Mouse (Mus musculus): ENCODE results near the gene Tango2. TPM values are rescaled to one million over a fixed set of nuclear protein-coding genes. Genes with fewer than 3 reads are reported as not detected.

Gene Tango2
- total and polyA plus RNA-seq, 2 experiments from 2014 or later: 63.3 to 99.2 TPM

DNA sequence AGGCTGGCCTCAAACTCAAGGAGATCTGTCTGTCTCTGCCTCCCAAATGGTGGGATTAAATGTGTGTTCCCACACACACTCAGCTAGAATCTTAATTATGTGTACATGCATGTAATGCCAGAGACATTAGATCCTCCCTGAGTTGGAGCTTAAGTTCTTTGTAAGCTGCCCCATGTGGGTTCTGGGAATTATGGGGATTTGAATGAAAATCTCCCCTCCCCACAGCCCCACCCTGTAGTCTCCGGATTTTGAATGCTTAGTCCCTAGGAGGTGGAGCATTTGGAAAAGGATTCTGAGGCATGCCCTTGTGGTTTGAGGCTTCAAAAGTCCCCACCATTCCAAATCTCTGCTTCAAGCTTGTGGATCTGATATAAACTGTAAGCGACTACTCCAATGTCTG is 72.7 kb downstream of the Tango2 start:
- DNase-seq (ENCODE audit: low spot score) (no peak), ATAC-seq (no peak)
- no peak overlapping the region for H3K9ac ChIP-seq (replicated peaks; ENCODE audit: low read length)
- 78% methylated on average over 2 of the region's 2 CpGs for WGBS
- H3K27ac ChIP-seq: no peak overlapping the region
- H3K4me3 ChIP-seq (ENCODE audit: low read length): no peak overlapping the region
- H3K27me3 ChIP-seq (ENCODE audit: insufficient read depth, low read length): no peaks in the 10 kb centered on the region
- H3K9me3 ChIP-seq (ENCODE audit: low read length): no peaks in the 10 kb centered on the region
- no peak overlapping the region for H3K4me2 ChIP-seq (ENCODE audit: low read depth, low read length)
- no peak for TF ChIP-seq CTCF (IDR thresholded peaks at IDR 0.05; ENCODE audit: low read depth)
- H3K4me1 ChIP-seq (ENCODE audit: insufficient read depth, low read length): no peaks in the 10 kb centered on the region
- peaks cover 64% of the 10 kb centered on the region for H3K36me3 ChIP-seq (ENCODE audit: insufficient read depth, low read length)

DNA sequence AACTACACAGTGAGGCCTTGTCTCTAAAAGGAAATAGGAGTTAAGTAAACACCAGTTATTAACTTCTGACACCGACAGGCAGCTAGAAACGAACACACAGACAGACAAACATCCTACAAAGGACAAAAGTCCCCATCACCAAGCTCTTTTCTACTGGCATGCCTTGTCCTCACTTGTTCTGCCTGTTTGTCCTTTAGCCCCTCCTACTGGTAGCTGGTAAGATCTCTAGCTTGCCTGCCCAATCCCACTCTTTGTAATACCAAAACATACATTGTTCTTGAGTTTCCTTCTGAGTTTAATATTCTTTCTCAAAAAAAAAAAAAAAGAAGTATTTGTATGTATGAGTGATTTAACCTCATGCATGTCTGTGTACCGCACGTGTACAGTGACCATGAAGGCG is 79.7 kb downstream of the Tango2 start:
- Histone ChIP-seq H3K27ac (no peak overlapping the region), H3K4me3 (ENCODE audit: low read length) (no peak overlapping the region), H3K4me2 (ENCODE audit: low read depth, low read length) (no peak overlapping the region), H3K9me3 (ENCODE audit: low read length) (no peaks in the 10 kb centered on the region), H3K9ac (replicated peaks; ENCODE audit: low read length) (no peak overlapping the region), H3K36me3 (ENCODE audit: insufficient read depth, low read length) (peaks cover 64% of the 10 kb centered on the region), H3K4me1 (ENCODE audit: insufficient read depth, low read length) (no peaks in the 10 kb centered on the region), H3K27me3 (ENCODE audit: insufficient read depth, low read length) (no peaks in the 10 kb centered on the region)
- DNase-seq (ENCODE audit: low spot score) (peak; percentile 30), ATAC-seq (no peak)
- peak; percentile 46 for TF ChIP-seq CTCF (IDR thresholded peaks at IDR 0.05; ENCODE audit: low read depth)
- 85% methylated on average over 5 of the region's 5 CpGs for WGBS

DNA sequence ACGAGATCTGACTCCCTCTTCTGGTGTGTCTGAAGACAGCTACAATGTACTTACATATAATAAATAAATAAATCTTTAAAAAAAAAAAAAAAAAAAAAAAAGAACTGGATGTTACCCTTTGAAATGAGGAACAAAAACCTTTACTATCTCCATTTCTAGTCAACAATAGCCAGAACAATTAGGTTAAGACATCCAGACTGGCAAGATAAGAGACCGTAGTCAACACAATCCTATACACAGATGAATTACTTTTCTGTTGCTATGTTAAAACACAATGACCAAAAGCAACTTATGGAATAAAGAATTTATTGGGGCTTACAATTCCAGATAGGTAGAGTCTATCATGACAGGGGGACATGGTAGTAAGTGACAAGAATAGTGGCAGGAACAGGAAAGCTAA is 82.9 kb downstream of the Tango2 start:
- TF ChIP-seq CTCF (IDR thresholded peaks at IDR 0.05; ENCODE audit: low read depth): no peak
- H3K4me1 ChIP-seq (ENCODE audit: insufficient read depth, low read length): no peaks in the 10 kb centered on the region
- no peak overlapping the region for H3K4me3 ChIP-seq (ENCODE audit: low read length)
- no peaks in the 10 kb centered on the region for H3K27me3 ChIP-seq (ENCODE audit: insufficient read depth, low read length)
- ATAC-seq: no peak
- no peak overlapping the region for H3K9ac ChIP-seq (replicated peaks; ENCODE audit: low read length)
- no peak for DNase-seq (ENCODE audit: low spot score)
- peaks cover 51% of the 10 kb centered on the region for H3K36me3 ChIP-seq (ENCODE audit: insufficient read depth, low read length)
- no peak overlapping the region for H3K4me2 ChIP-seq (ENCODE audit: low read depth, low read length)
- H3K9me3 ChIP-seq (ENCODE audit: low read length): no peaks in the 10 kb centered on the region
- 90% methylated on average over 2 of the region's 2 CpGs for WGBS
- no peak overlapping the region for H3K27ac ChIP-seq

DNA sequence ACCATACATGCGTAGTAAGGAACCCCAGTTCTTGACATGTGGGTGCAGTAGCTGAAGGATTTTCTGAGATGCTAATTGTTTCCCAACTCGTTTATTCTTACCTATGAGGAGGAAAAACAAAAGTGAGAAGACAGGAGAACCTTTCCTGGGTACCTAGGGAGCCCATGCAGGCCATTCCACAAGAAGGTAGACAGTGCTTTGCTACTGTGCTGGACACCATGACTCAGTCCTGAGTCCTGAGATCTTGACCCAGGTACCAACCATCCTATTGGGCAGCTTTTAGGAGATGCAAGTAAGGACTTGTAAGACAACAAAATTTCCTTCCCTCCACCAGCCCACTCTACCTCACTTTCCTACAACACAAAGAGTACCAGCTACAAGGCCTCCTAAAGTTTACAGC is 89.7 kb downstream of the Tango2 start, which contains the start of gene Gm49776:
Gene Gm49776, minus strand, starts transcription at position 101 of the 400 bp plus-strand sequence.
- no peak within 1 kb of the TSS for H3K4me3 ChIP-seq (ENCODE audit: low read length)
- DNase-seq (ENCODE audit: low spot score) (no peak), ATAC-seq (no peak)
- no peaks in the 10 kb centered on the region for H3K27me3 ChIP-seq (ENCODE audit: insufficient read depth, low read length)
- peaks cover 68% of the 10 kb centered on the region for H3K36me3 ChIP-seq (ENCODE audit: insufficient read depth, low read length)
- no peak within 1 kb of the TSS for H3K4me2 ChIP-seq (ENCODE audit: low read depth, low read length)
- H3K9ac ChIP-seq (replicated peaks; ENCODE audit: low read length): no peak within 1 kb of the TSS
- no peaks in the 10 kb centered on the region for H3K4me1 ChIP-seq (ENCODE audit: insufficient read depth, low read length)
- H3K9me3 ChIP-seq (ENCODE audit: low read length): no peaks in the 10 kb centered on the region
- H3K27ac ChIP-seq: no peak within 1 kb of the TSS
- 91% methylated on average over 2 of the region's 2 CpGs for WGBS
- TF ChIP-seq CTCF (IDR thresholded peaks at IDR 0.05; ENCODE audit: low read depth): no peak

DNA sequence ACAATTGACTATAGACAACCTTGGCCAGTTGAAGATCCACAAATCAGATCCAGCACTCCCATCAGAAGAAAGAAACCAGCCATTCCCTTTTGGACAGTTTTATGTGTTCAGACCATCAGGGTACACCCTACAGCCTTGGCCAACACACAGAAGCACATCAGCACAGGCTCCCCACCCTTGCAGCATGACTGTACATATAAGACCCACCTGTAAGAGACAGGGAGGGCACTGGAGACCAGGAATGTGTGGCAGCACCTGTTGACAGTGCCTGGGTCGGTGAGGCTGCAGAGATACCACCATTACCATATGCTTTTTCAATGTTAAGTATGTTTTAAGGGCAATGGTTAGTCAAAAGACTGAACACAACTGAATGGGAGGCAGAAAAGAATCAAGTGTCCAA is 94.0 kb downstream of the Tango2 start:
- ATAC-seq: no peak
- Histone ChIP-seq H3K36me3 (ENCODE audit: insufficient read depth, low read length) (peaks cover 68% of the 10 kb centered on the region), H3K9ac (replicated peaks; ENCODE audit: low read length) (no peak overlapping the region)

DNA sequence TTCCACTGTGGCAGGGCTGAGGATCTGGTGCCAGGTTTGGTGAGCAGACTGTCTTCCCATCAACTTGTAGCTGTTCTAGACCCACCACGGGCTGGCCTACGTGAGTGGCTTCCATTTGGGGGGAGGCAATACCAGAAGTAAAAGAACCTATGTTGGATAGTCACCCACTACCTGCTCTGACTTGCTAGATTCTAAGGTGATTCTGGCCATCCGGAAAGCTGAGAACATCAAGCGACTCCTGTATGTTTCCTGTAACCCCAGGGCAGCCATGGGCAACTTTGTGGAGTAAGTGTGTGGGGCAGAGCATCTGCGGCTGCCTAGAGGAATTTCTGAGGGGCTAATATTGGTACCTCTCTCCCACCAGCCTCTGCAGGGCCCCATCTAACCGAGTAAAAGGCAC is 95.2 kb downstream of the Tango2 start:
- no peaks in the 10 kb centered on the region for H3K9me3 ChIP-seq (ENCODE audit: low read length)
- DNase-seq (ENCODE audit: low spot score) (no peak), ATAC-seq (no peak)
- peaks cover 9% of the 10 kb centered on the region for H3K4me1 ChIP-seq (ENCODE audit: insufficient read depth, low read length)
- no peaks in the 10 kb centered on the region for H3K27me3 ChIP-seq (ENCODE audit: insufficient read depth, low read length)
- peaks cover 60% of the 10 kb centered on the region for H3K36me3 ChIP-seq (ENCODE audit: insufficient read depth, low read length)
- WGBS: 82% methylated on average over 6 of the region's 6 CpGs
- H3K4me3 ChIP-seq (ENCODE audit: low read length): no peak overlapping the region
- H3K4me2 ChIP-seq (ENCODE audit: low read depth, low read length): no peak overlapping the region
- no peak for TF ChIP-seq CTCF (IDR thresholded peaks at IDR 0.05; ENCODE audit: low read depth)
- no peak overlapping the region for H3K9ac ChIP-seq (replicated peaks; ENCODE audit: low read length)
- no peak overlapping the region for H3K27ac ChIP-seq

More for the DNA sequence above, 94.0 kb downstream of the Tango2 start:
- Histone ChIP-seq H3K27me3 (ENCODE audit: insufficient read depth, low read length) (no peaks in the 10 kb centered on the region), H3K4me2 (ENCODE audit: low read depth, low read length) (no peak overlapping the region), H3K9me3 (ENCODE audit: low read length) (no peaks in the 10 kb centered on the region), H3K4me3 (ENCODE audit: low read length) (no peak overlapping the region), H3K27ac (no peak overlapping the region), H3K4me1 (ENCODE audit: insufficient read depth, low read length) (peaks cover 9% of the 10 kb centered on the region)
- DNase-seq (ENCODE audit: low spot score): no peak
- TF ChIP-seq CTCF (IDR thresholded peaks at IDR 0.05; ENCODE audit: low read depth): no peak
- 89% methylated on average over 1 of the region's 1 CpGs for whole genome bisulfite sequencing

DNA sequence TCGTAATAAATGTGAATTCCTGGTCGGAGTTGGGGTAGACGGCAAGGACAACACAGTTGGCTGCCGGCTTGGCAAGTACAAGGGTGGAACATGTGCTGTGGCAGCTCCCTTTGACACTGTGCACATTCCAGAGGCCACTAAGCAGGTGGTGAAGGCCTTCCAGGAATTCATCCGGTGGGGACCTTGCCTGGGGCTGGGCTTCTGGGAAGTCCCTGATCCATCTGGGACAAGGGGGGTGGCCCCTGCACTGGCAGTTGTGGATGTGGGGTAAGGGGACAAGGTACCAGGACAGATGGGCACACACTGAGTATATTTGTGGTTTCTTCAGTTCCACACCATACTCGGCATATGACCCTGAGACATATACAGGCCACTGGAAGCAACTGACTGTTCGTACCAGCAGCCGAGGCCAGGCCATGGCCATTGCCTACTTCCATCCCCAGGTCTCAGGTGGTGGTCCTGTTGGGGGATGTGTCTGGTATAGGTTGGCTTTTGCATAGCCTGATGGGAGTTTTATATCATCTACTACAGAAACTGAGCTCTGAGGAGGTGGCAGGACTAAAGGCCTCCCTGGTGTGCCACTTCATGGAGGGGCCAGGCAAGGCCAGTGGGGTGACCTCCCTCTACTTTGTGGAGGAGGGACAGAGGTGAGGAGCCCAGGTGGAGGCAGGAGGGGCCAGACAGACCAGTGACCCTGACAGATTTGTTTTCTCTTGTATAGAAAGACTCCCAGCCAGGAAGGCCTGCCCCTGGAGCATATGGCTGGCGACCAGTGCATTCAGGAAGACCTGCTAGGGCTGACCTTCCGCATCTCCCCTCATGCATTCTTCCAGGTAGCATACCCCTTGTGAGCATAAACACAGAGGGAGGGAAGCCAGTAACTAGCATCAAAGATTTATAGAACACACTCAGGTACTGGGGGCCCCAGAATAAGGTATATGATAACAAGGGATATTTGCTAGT is 96.8 kb downstream of the Tango2 start:
- H3K27ac ChIP-seq: no peak overlapping the region
- H3K36me3 ChIP-seq (ENCODE audit: insufficient read depth, low read length): peaks cover 52% of the 10 kb centered on the region
- H3K9me3 ChIP-seq (ENCODE audit: low read length): no peaks in the 10 kb centered on the region
- H3K9ac ChIP-seq (replicated peaks; ENCODE audit: low read length): no peak overlapping the region; the same call in 1 of the 2 replicates
- peak overlapping the region; percentile 68; the same call in 1 of the 2 replicates for H3K4me2 ChIP-seq (ENCODE audit: low read depth, low read length)
- H3K4me3 ChIP-seq (ENCODE audit: low read length): no peak overlapping the region
- ATAC-seq (no peak), DNase-seq (ENCODE audit: low spot score) (no peak)
- 59% methylated on average over 10 of the region's 10 CpGs for WGBS
- peaks cover 15% of the 10 kb centered on the region for H3K4me1 ChIP-seq (ENCODE audit: insufficient read depth, low read length)
- no peaks in the 10 kb centered on the region for H3K27me3 ChIP-seq (ENCODE audit: insufficient read depth, low read length)
- TF ChIP-seq CTCF (IDR thresholded peaks at IDR 0.05; ENCODE audit: low read depth): no peak

MicroRNAs within 50 kb of the gene (microRNA counts, 519-probe panel; counts per million panel counts)
- 1,630 counts per million, percentile 20 among the panel's probes with 10 or more counts for microRNA mmu-miR-1306
- microRNA mmu-miR-185: 2,982 counts per million, percentile 47 among the panel's probes with 10 or more counts

Small RNAs within 50 kb of the gene (microRNA-seq; reads per million reads assigned to microRNA genes)
- gene Gm24572: 0.35 to 1.1 reads per million in 2 experiments
- gene Gm26219: 0 reads per million in 2 experiments
- gene Mir1306: 127 to 158 reads per million in 2 experiments
- gene Mir185: 673 to 750 reads per million in 2 experiments

Other genes starting within 250 kb of the Tango2 start
- 38.2 and 55.7 TPM in 2 replicates for gene Rtn4r, start 220.5 kb downstream of the Tango2 start, total RNA-seq (2014; rRNA removed)
- 20.4 and 23.1 TPM in 2 replicates for gene Rtn4r, start 220.5 kb downstream of the Tango2 start, polyA plus RNA-seq (2015; fragmentation: Nextera tagmentation; extraction: Ambion mirVana)
- gene Ccdc188, start 130.2 kb downstream of the Tango2 start, total RNA-seq (2014; rRNA removed): not detected in 2 replicates
- gene Ccdc188, start 130.2 kb downstream of the Tango2 start, polyA plus RNA-seq (2015; fragmentation: Nextera tagmentation; extraction: Ambion mirVana): not detected in 2 replicates
- gene Zdhhc8, start 113.0 kb downstream of the Tango2 start, total RNA-seq (2014; rRNA removed): 32.0 and 34.0 TPM in 2 replicates
- gene Zdhhc8, start 113.0 kb downstream of the Tango2 start, polyA plus RNA-seq (2015; fragmentation: Nextera tagmentation; extraction: Ambion mirVana): 13.3 and 14.5 TPM in 2 replicates
- gene Trmt2a, start 99.4 kb downstream of the Tango2 start, total RNA-seq (2014; rRNA removed): 61.4 and 65.1 TPM in 2 replicates
- 60.9 and 67.8 TPM in 2 replicates for gene Trmt2a, start 99.4 kb downstream of the Tango2 start, polyA plus RNA-seq (2015; fragmentation: Nextera tagmentation; extraction: Ambion mirVana)
- gene Ranbp1, start 99.4 kb downstream of the Tango2 start, total RNA-seq (2014; rRNA removed): 110 and 127 TPM in 2 replicates
- 426 and 453 TPM in 2 replicates for gene Ranbp1, start 99.4 kb downstream of the Tango2 start, polyA plus RNA-seq (2015; fragmentation: Nextera tagmentation; extraction: Ambion mirVana)
- not detected in 2 replicates for gene Gm49776, start 89.8 kb downstream of the Tango2 start, total RNA-seq (2014; rRNA removed)
- 1.1 and 3.1 TPM in 2 replicates for gene Gm49776, start 89.8 kb downstream of the Tango2 start, polyA plus RNA-seq (2015; fragmentation: Nextera tagmentation; extraction: Ambion mirVana)
- 39.9 and 43.4 TPM in 2 replicates for gene Dgcr8, start 58.9 kb downstream of the Tango2 start, total RNA-seq (2014; rRNA removed)
- gene Dgcr8, start 58.9 kb downstream of the Tango2 start, polyA plus RNA-seq (2015; fragmentation: Nextera tagmentation; extraction: Ambion mirVana): 19.1 and 20.8 TPM in 2 replicates
- gene Arvcf, start 79 bp upstream of the Tango2 start, total RNA-seq (2014; rRNA removed): 168 and 180 TPM in 2 replicates
- gene Arvcf, start 79 bp upstream of the Tango2 start, polyA plus RNA-seq (2015; fragmentation: Nextera tagmentation; extraction: Ambion mirVana): 46.3 and 48.9 TPM in 2 replicates
- 17.9 and 23.1 TPM in 2 replicates for gene Txnrd2, start 78.3 kb upstream of the Tango2 start, total RNA-seq (2014; rRNA removed)
- 37.6 and 41.8 TPM in 2 replicates for gene Txnrd2, start 78.3 kb upstream of the Tango2 start, polyA plus RNA-seq (2015; fragmentation: Nextera tagmentation; extraction: Ambion mirVana)
- gene Comt, start 78.7 kb upstream of the Tango2 start, total RNA-seq (2014; rRNA removed): 82.8 and 88.9 TPM in 2 replicates
- gene Comt, start 78.7 kb upstream of the Tango2 start, polyA plus RNA-seq (2015; fragmentation: Nextera tagmentation; extraction: Ambion mirVana): 94.3 and 102 TPM in 2 replicates
- gene Gnb1l, start 150.6 kb upstream of the Tango2 start, total RNA-seq (2014; rRNA removed): 9.6 and 10.5 TPM in 2 replicates
- gene Gnb1l, start 150.6 kb upstream of the Tango2 start, polyA plus RNA-seq (2015; fragmentation: Nextera tagmentation; extraction: Ambion mirVana): 16.9 and 18.0 TPM in 2 replicates
- 11.0 and 12.4 TPM in 2 replicates for gene Rtl10, start 150.8 kb upstream of the Tango2 start, total RNA-seq (2014; rRNA removed)
- gene Rtl10, start 150.8 kb upstream of the Tango2 start, polyA plus RNA-seq (2015; fragmentation: Nextera tagmentation; extraction: Ambion mirVana): 2.5 and 2.7 TPM in 2 replicates
- gene Tbx1, start 242.6 kb upstream of the Tango2 start, total RNA-seq (2014; rRNA removed): 0.37 and 4.0 TPM in 2 replicates
- gene Tbx1, start 242.6 kb upstream of the Tango2 start, polyA plus RNA-seq (2015; fragmentation: Nextera tagmentation; extraction: Ambion mirVana): 0.51 and 0.92 TPM in 2 replicates